Mouse (Mus musculus) left cerebral cortex, adult 8-10 months (tissue): Measurements from ENCODE around the gene Klk1b5. TPM values are rescaled to one million over a fixed set of nuclear protein-coding genes. Genes with fewer than 3 reads are reported as not detected.
"Not testable (repeated sequence)": the region's sequence is repeated elsewhere in the genome, so short reads cannot be mapped to it uniquely, and the experiment has no call there.

ENCODE experiments used
- DNase-seq, 2 experiments: peaks; one replicate each; pipeline ENCODE4 v3.0.0; 2022; ENCODE audit warnings: low spot score in 2 of 2
- total RNA-seq, 4 experiments: library from RNA; stranded (reverse); gene quantifications; 2 replicates each; pipeline ENCODE4 v1.2.4; 2022

The Klk1b5 gene
- total RNA-seq: not detected

- DNase-seq: no peak
Observed at GRCm38 (mm10) chr7:44215645-44216044, at the start of gene Klk1b5. Gene Klk1b5, plus strand, starts transcription at chr7:44215945.

GRCm38 (mm10) chr7:44179299-44180045, 36.3 kb upstream of the Klk1b5 start:
- no peak for DNase-seq

GRCm38 (mm10) chr7:44186516-44186915, 29.2 kb upstream of the Klk1b5 start:
- DNase-seq: not testable (repeated sequence)

- not testable (repeated sequence) for DNase-seq
Observed at GRCm38 (mm10) chr7:44187936-44188335, 27.8 kb upstream of the Klk1b5 start, which contains the start of gene Klk1b24. Gene Klk1b24, plus strand, starts transcription at chr7:44188236.

DNA sequence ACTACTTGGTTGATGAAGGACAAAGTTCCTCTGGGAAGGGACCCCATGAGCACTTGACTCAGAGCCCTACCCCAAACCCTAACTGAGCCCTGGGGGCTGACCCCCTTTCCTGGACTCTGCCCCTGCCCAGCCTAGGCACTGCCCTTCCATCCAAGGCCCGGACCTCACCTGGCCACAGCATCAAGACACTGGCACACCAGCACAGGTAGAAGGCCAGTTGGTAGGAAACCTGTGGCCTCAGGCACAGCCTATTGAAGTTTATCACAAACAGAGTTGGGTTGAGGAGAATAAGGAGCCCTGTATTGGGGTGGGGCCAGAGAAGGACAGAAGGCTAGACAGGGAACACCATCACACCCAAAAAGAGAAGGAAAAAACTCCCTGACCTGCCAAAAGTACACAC, 22.3 kb upstream of the Klk1b5 start:
- DNase-seq: not testable (repeated sequence)

GRCm38 (mm10) chr7:44197891-44198290, 17.9 kb upstream of the Klk1b5 start, which contains the start of gene Klk1b3:
Gene Klk1b3, plus strand, starts transcription at chr7:44198191.
- no peak for DNase-seq

DNA sequence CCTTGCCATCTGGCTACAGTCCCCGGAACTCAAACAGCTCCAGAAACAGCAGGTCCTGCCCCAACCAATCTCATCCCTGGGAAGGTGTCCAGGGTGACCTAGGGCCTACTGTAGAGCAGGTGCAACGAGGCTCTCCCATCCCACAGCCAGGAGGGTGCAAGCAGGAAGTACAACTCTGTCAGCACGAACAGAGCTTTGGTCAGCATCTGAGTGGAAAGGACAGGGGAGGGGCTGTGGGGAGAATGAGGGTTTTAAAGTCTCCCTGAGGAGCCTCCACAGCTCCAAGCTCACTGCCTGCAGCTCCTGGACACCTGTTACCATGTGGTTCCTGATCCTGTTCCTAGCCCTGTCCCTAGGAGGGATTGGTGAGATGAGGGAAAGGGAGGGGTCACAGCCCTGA, 8.6 kb upstream of the Klk1b5 start, which contains the start of gene Klk1b4:
TSS of gene Klk1b4 (plus strand) at position 301 of the 400 bp plus-strand sequence.
- not testable (repeated sequence) for DNase-seq

DNA sequence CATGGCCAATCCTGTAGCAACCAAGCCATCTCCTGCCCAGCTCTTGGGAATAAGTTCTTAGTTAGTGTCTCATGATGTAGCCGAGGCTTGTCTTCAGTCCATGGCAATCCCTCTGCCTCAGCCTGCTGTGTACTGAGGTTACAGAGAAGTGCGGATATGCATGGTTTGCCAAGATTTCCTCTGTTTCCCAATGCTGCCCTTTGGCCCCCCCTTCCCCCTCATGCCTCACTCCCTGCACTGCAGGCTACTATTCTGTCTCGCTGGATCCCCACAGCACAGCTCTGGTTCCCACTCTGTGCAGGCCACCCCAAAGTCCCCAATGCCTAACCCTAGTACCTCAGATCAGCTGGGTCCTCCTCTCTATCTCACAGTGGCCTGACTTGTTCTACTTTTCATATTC, 7.4 kb upstream of the Klk1b5 start:
- no peak for DNase-seq

- DNase-seq: not testable (repeated sequence)
Observed at GRCm38 (mm10) chr7:44221601-44222000, 5.9 kb downstream of the Klk1b5 start.

GRCm38 (mm10) chr7:44222335-44222734, 6.6 kb downstream of the Klk1b5 start:
- DNase-seq: not testable (repeated sequence)

DNA sequence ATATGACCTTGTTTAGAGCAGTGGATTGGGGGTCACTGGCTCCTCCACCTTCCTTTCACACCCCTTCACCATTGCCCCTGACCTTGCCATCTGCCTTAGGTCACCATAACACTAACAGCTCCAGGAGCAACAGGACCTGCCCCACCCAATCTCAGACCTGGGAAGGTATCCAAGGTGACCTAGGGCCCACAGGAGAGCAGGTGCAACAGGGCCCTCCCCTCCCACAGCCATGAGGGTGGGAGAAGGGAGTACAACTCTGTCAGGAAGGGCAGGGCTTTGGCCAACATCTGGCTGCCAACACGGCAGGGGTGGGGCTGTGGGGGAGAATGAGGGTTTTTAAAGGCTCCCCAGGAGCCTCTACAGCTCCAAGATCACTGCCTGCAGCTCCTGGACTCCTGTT, 9.3 kb downstream of the Klk1b5 start, which contains the start of gene Klk1:
TSS of gene Klk1 (plus strand) at position 285 of the 400 bp plus-strand sequence.
- DNase-seq: no peak

- no peak for DNase-seq
Observed at GRCm38 (mm10) chr7:44235909-44236308, 20.2 kb downstream of the Klk1b5 start, which contains the start of gene Gm36864. Gene Gm36864, plus strand, starts transcription at chr7:44236177.

GRCm38 (mm10) chr7:44239913-44240312, 24.2 kb downstream of the Klk1b5 start:
- DNase-seq: no peak

DNA sequence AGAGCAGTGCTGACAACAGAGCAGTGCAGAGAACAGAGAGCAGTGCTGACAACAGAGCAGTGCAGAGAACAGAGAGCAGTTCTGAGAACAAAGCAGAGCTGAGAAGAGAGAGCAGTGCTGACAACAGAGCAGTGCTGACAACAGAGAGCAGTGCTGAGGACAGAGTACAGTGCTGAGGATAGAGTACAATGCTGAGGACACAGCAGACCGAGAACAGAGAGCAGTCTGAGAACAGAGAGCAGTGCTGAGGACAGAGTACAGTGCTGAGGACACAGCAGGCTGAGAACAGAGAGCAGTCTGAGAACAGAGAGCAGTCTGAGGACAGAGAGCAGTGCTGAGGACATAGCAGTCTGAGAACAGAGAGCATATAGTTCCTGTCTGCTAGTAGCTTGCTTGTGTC, 25.0 kb downstream of the Klk1b5 start:
- no peak for DNase-seq

- no peak for DNase-seq
Observed at GRCm38 (mm10) chr7:44241163-44241562, 25.4 kb downstream of the Klk1b5 start.

DNA sequence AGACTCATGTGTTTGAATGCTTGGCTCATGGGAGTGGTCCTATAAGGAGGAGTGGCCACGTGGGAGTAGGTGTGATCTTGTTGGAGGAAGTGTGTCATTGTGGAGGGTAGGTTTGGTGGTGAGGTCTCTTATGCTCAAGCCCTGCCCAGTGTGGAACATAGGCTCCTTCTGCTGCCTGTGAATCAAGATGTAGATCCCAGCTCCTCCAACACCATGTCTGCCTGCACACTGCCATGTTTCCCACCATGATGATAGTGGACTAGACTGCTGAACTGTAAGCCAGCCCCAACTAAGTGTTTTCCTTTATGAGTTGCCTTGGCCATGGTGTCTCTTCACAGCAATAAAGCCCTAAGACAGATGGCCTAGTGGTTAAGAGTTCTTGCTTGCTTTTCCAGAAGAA, 28.3 kb downstream of the Klk1b5 start:
- no peak for DNase-seq

DNA sequence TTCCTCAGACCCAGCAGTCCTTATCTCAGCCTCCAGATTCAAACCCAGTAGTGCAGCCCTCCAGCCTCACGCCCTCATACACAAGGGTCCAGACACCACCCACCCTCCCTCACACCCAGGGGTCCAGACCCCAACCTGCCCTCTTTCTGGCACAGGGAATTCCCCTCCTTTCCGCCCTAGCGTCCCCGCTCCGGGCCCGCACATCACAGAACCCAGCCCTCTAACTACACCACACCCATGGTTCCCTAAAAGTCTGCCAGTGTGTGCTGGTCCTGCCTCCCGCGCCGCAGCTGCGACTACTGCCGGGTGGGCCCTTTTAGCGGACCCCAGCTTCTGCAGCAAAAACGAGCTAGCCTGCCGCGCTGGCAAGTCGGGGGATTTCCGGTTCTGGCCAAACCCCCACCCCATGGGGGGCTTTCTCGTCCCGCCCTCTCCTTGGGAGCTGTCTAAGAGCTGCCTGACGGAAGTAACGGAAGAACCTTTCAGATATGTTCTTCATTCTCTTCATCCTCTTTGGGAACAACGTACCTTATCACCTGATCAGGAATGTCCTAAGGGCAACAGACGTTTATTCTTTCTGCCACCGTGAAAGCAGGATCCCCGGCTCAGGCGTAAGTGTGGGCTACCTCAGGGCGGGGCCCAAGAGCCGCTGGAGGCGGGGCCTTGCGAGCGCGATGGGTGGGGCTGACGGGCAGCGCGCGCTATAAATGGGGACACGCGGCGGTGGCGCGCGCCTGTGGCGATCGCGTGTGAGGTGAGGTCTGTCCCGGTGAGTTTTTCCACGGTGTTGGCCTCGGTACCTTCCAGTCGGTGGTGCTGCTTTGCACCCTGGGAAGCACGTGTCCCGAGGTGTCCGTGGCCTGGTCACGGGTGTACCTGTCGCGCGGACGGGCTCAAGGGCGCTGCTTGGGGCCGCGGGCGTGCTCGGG, 30.6 kb downstream of the Klk1b5 start, which contains the start of the genes 1700028J19Rik and 2410002F23Rik:
TSS of gene 1700028J19Rik (minus strand) at position 641 of the 929 bp plus-strand sequence.
TSS of gene 2410002F23Rik (plus strand) at position 668 of the 929 bp plus-strand sequence.
- peak; percentile 86 to 87 for DNase-seq

DNA sequence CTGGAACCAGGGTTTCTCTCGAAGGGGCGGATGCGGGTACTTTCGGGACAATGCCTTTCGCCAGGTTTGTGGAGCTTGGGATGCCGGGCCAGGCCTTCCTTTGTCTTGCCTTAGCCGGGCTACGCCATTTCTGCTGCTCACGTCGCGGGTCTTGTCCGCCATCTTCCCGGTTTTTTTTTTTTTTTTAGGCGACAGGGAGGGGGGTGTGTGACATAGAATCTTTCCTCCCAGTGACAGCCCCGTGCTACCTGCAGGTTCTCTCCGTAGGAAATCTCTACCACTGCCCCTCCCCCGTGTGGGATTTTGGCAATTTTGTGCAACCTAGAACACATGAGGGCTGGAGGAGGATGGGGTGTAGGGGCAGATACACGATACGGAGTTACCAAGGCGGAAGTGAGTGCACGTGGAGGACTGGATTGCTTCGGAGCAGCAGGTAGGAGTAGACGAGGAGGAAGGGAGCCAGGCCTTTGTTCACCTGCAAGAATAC, 31.3 kb downstream of the Klk1b5 start:
- DNase-seq: peak in 1 of 2 experiments; percentile 58

- no peak for DNase-seq
Observed at GRCm38 (mm10) chr7:44247971-44248370, 32.2 kb downstream of the Klk1b5 start.

GRCm38 (mm10) chr7:44249248-44249647, 33.5 kb downstream of the Klk1b5 start:
- DNase-seq: no peak

DNA sequence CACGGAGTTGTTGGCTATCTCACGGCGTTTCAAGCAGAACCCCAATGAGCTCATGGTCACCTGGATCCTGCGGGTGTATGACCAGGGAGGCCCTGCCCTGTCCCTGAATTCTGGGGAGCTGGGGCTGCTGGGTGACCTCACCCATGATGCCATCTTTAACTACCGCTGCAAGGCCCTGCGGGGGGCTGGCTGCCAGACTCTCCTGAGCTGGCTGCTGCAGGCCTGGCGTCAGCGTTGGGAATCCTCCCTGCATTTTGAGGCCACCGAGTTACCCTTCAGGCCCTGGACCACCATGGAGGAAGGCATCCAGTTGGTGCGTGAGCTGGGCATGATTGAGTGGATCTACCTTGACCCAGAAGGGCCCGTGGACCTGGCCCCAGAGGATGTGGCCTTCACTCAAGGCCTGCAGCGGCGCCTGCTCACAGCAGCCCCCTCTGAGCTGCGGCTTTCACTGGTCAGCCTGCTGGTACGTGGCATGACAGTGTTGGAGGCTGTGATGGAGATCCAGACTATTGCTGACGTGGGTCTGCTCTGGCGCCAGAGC, 35.1 kb downstream of the Klk1b5 start:
- not testable (repeated sequence) for DNase-seq
